Comparison of ENCODE assay signal across 8 mouse cellular contexts in genomic region chr7:142481568-142482255, GRCm38 (mm10). TPM values are rescaled to one million over a fixed set of nuclear protein-coding genes. Genes with fewer than 3 reads are reported as not detected.
A peak's percentile ranks its signal among the peaks of the same experiment; 100 is the strongest.
DNase-seq lines count a peak whose midpoint lies in the region; ATAC-seq and TF ChIP-seq lines count a peak whose summit lies in the region.

No protein-coding gene starts in this region.

- no peak for DNase-seq in testis, postnatal 14 days (ENCODE audit: low spot score)
- peak; percentile 63 for DNase-seq in forebrain, embryonic 14.5 days (ENCODE audit: low spot score)
- DNase-seq in heart, postnatal 36 days = peak; percentile 62 to 80
- peak; percentile 82 for DNase-seq in lung, postnatal 10 days
- DNase-seq in cerebellum, adult 8-10 months = no peak
- DNase-seq in left cerebral cortex, adult 9 months (ENCODE audit: low spot score in 2 of 2) = no peak

- no peaks in the 10 kb centered on the region for H3K36me3 ChIP-seq in testis, adult 2 months (ENCODE audit: control insufficient read depth, insufficient read depth, low read length)
- no peaks in the 10 kb centered on the region for H3K36me3 ChIP-seq in forebrain, embryonic 14.5 days (ENCODE audit: control insufficient read depth, insufficient read depth, low read length)
- peaks cover 7% of the 10 kb centered on the region for H3K36me3 ChIP-seq in stomach, embryonic 15.5 days

- TF ChIP-seq CTCF in testis, adult 2 months (IDR thresholded peaks at IDR 0.05; ENCODE audit: control insufficient read depth, insufficient read depth, insufficient replicate concordance, low read depth, low read length) = no peak

- H3K27me3 ChIP-seq in testis, adult 2 months (ENCODE audit: control insufficient read depth, insufficient read depth, low read length) = no peaks in the 10 kb centered on the region
- H3K27me3 ChIP-seq in forebrain, embryonic 14.5 days (replicated peaks; ENCODE audit: control insufficient read depth, insufficient read depth, low read length) = no peaks in the 10 kb centered on the region
- H3K27me3 ChIP-seq in stomach, embryonic 15.5 days (replicated peaks) = no peaks in the 10 kb centered on the region

- H3K27ac ChIP-seq in testis, adult 2 months (ENCODE audit: control insufficient read depth, insufficient read depth, low read depth, low read length) = no peak overlapping the region
- H3K27ac ChIP-seq in forebrain, embryonic 14.5 days (ENCODE audit: low read depth, low read length) = peak overlapping the region; percentile 81
- peak overlapping the region; percentile 97 for H3K27ac ChIP-seq in stomach, embryonic 15.5 days

- TF ChIP-seq POLR2A in testis, adult 2 months (IDR thresholded peaks at IDR 0.05; ENCODE audit: control insufficient read depth, low read depth, low read length) = no peak

- 2% methylated on average over 20 of the region's 22 CpGs for WGBS in forebrain, embryonic 14.5 days
- 4% methylated on average over 22 of the region's 22 CpGs for WGBS in stomach, embryonic 15.5 days

- H3K9me3 ChIP-seq in forebrain, embryonic 14.5 days (replicated peaks; ENCODE audit: control insufficient read depth, low read length) = no peaks in the 10 kb centered on the region
- no peaks in the 10 kb centered on the region for H3K9me3 ChIP-seq in stomach, embryonic 15.5 days

- peaks cover 3% of the 10 kb centered on the region for H3K4me1 ChIP-seq in testis, adult 2 months (ENCODE audit: control insufficient read depth, insufficient read depth, low read length)
- H3K4me1 ChIP-seq in forebrain, embryonic 14.5 days (ENCODE audit: control insufficient read depth, insufficient read depth, low read length) = peaks cover 19% of the 10 kb centered on the region
- peaks cover 73% of the 10 kb centered on the region for H3K4me1 ChIP-seq in stomach, embryonic 15.5 days

- H3K4me2 ChIP-seq in forebrain, embryonic 14.5 days (ENCODE audit: low read length) = peak overlapping the region; percentile 53
- peak overlapping the region; percentile 55 for H3K4me2 ChIP-seq in stomach, embryonic 15.5 days

- H3K4me3 ChIP-seq in testis, adult 2 months (ENCODE audit: control insufficient read depth, low read depth, low read length) = peak overlapping the region; percentile 10; the same call in 1 of the 2 replicates
- H3K4me3 ChIP-seq in forebrain, embryonic 14.5 days (ENCODE audit: low read depth, low read length) = peak overlapping the region; percentile 13
- peak overlapping the region; percentile 23 for H3K4me3 ChIP-seq in stomach, embryonic 15.5 days (replicated peaks)

- H3K9ac ChIP-seq in forebrain, embryonic 14.5 days (ENCODE audit: low read length) = peak overlapping the region; percentile 63
- H3K9ac ChIP-seq in stomach, embryonic 15.5 days = no peak overlapping the region

- intact Hi-C loops in heart, postnatal 36 days (cut with DNase I) = loop anchor here (1.0 kb wide), 1 partner anchor 99 kb away; no protein-coding TSS in a partner anchor

- peak; percentile 74 for ATAC-seq in forebrain, embryonic 14.5 days
- ATAC-seq in stomach, embryonic 15.5 days (ENCODE audit: insufficient read depth, low FRiP score, low read depth) = peak; percentile 74

RNA-seq across cellular contexts. Expression of gene Tnnt3, which starts 16.9 kb away (rescaled TPM):
- polyA plus RNA-seq in testis, adult 2 months (2012; rRNA removed) = not detected in 2 replicates
- polyA plus RNA-seq in forebrain, embryonic 14.5 days (2014; fragmentation: Nextera tagmentation; extraction: Ambion mirVana) = 0.42 and 0.53 TPM in 2 replicates
- under 1 TPM; 0.61 to 0.68 TPM for total RNA-seq in heart, postnatal 36 days (2021)
- 4.6 and 11.8 TPM in 2 replicates for polyA plus RNA-seq in stomach, embryonic 15.5 days (2015; fragmentation: Nextera tagmentation; extraction: Ambion mirVana)

RNA-seq across cellular contexts. Expression of gene Lsp1, which starts 21.1 kb away (rescaled TPM):
- polyA plus RNA-seq in testis, adult 2 months (2012; rRNA removed) = 2.4 and 5.9 TPM in 2 replicates
- 5.8 and 5.9 TPM in 2 replicates for polyA plus RNA-seq in forebrain, embryonic 14.5 days (2014; fragmentation: Nextera tagmentation; extraction: Ambion mirVana)
- 10 to 100 TPM; 31.7 to 40.4 TPM for total RNA-seq in heart, postnatal 36 days (2021)
- polyA plus RNA-seq in stomach, embryonic 15.5 days (2015; fragmentation: Nextera tagmentation; extraction: Ambion mirVana) = 196 and 211 TPM in 2 replicates

RNA-seq across cellular contexts. Expression of gene Tnni2, which starts 40.1 kb away (rescaled TPM):
- polyA plus RNA-seq in testis, adult 2 months (2012; rRNA removed) = 0.31 TPM in 1 of 2 replicates, not detected in the other
- 0.67 and 0.82 TPM in 2 replicates for polyA plus RNA-seq in forebrain, embryonic 14.5 days (2014; fragmentation: Nextera tagmentation; extraction: Ambion mirVana)
- 1 to 10 TPM; 1.6 to 3.4 TPM for total RNA-seq in heart, postnatal 36 days (2021)
- polyA plus RNA-seq in stomach, embryonic 15.5 days (2015; fragmentation: Nextera tagmentation; extraction: Ambion mirVana) = 10.4 and 13.3 TPM in 2 replicates

RNA-seq across cellular contexts. Expression of gene Syt8, which starts 47.1 kb away (rescaled TPM):
- polyA plus RNA-seq in testis, adult 2 months (2012; rRNA removed) = 0.28 and 1.2 TPM in 2 replicates
- polyA plus RNA-seq in forebrain, embryonic 14.5 days (2014; fragmentation: Nextera tagmentation; extraction: Ambion mirVana) = not detected in 2 replicates
- not detected for total RNA-seq in heart, postnatal 36 days (2021)
- polyA plus RNA-seq in stomach, embryonic 15.5 days (2015; fragmentation: Nextera tagmentation; extraction: Ambion mirVana) = 13.2 and 19.6 TPM in 2 replicates

RNA-seq across cellular contexts. Expression of gene Mrpl23, which starts 50.8 kb away (rescaled TPM):
- polyA plus RNA-seq in testis, adult 2 months (2012; rRNA removed) = 4.5 and 5.9 TPM in 2 replicates
- polyA plus RNA-seq in forebrain, embryonic 14.5 days (2014; fragmentation: Nextera tagmentation; extraction: Ambion mirVana) = 21.7 and 28.7 TPM in 2 replicates
- 10 to 100 TPM; 12.8 to 13.1 TPM for total RNA-seq in heart, postnatal 36 days (2021)
- polyA plus RNA-seq in stomach, embryonic 15.5 days (2015; fragmentation: Nextera tagmentation; extraction: Ambion mirVana) = 21.9 and 26.2 TPM in 2 replicates

Comparison
In these comparisons a context has a peak if more than half of its experiments do, and no peak if none do; other contexts are left out.
1. DNase-seq: peak in forebrain, embryonic 14.5 days (single experiment), heart, postnatal 36 days (2 of 2) and lung, postnatal 10 days (single experiment); none in testis, postnatal 14 days (single experiment), cerebellum, adult 8-10 months (single experiment) and left cerebral cortex, adult 9 months (0 of 2).
2. RNA of gene Lsp1, which starts 21.1 kb away (polyA plus RNA-seq): 196 to 211 TPM in stomach, embryonic 15.5 days; 5.8 to 5.9 TPM in forebrain, embryonic 14.5 days and 2.4 to 5.9 TPM in testis, adult 2 months; every median in the first group is over 10 times any median in the second.
3. Peak in every context shown above with its lines, with median percentiles within 50 percentile points of each other: H3K4me3 ChIP-seq.